Mouse (Mus musculus) lung, embryonic 14.5 days (tissue): Measurements from ENCODE around the gene Kat14. TPM values are rescaled to one million over a fixed set of nuclear protein-coding genes. Genes with fewer than 3 reads are reported as not detected.
"Not testable (repeated sequence)": the region's sequence is repeated elsewhere in the genome, so short reads cannot be mapped to it uniquely, and the experiment has no call there.

ENCODE experiments used
- ATAC-seq: fragments of 200-750 bp; cut with Nextera tagmentation; 2 replicates; pipeline ENCODE4 v1.8.0; 2017; ENCODE audit warnings: mild to moderate bottlenecking, moderate TSS enrichment, moderate library complexity; ENCODE audit not compliant: insufficient read depth
- DNase-seq: peaks from one replicate; pipeline ENCODE4 v3.0.0-alpha.2; 2015
- H3K27ac ChIP-seq: fragments of 300-500 bp; sonication (generic); 2 replicates; pipeline ENCODE4 v1.5.1; 2014; ENCODE audit warnings: low read depth, mild to moderate bottlenecking, moderate library complexity
- H3K27me3 ChIP-seq: fragments of 300-500 bp; sonication (generic); 2 replicates; pipeline ENCODE4 v1.6.1; 2014; ENCODE audit warnings: low read length, control low read depth; ENCODE audit not compliant: insufficient read depth
- H3K36me3 ChIP-seq: fragments of 300-500 bp; sonication (generic); 2 replicates; pipeline ENCODE4 v1.6.1; 2014; ENCODE audit warnings: control low read depth; ENCODE audit not compliant: insufficient read depth
- H3K4me1 ChIP-seq: fragments of 300-500 bp; sonication (generic); 2 replicates; pipeline ENCODE4 v1.6.1; 2014; ENCODE audit warnings: antibody characterized with exemption, control low read depth; ENCODE audit not compliant: insufficient read depth
- H3K4me2 ChIP-seq: fragments of 300-500 bp; sonication (generic); 2 replicates; pipeline ENCODE4 v1.6.1; 2014; ENCODE audit warnings: mild to moderate bottlenecking
- H3K4me3 ChIP-seq: fragments of 300-500 bp; sonication (generic); 2 replicates; pipeline ENCODE4 v1.5.1; 2014; ENCODE audit warnings: low read depth, low read length
- H3K9ac ChIP-seq: fragments of 300-500 bp; sonication (generic); 2 replicates; pipeline ENCODE4 v1.6.1; 2014
- H3K9me3 ChIP-seq: fragments of 300-500 bp; sonication (generic); 2 replicates; pipeline ENCODE4 v1.6.1; 2016; ENCODE audit warnings: low read depth, low read length, control low read depth
- CTCF ChIP-seq: IDR thresholded peaks from 2 replicates; pipeline ENCODE4 v1.5.1; 2016; ENCODE audit warnings: antibody characterized with exemption, low read depth
- WGBS: fragments of 180-500 bp; shearing (Covaris S2); extraction: QIAGEN DNeasy Blood & Tissue Kit; methylation state at CpG from one replicate; pipeline ENCODE4 v1.1.7; 2014; 5-methylcytosine and 5-hydroxymethylcytosine counted together
- polyA plus RNA-seq: library from polyadenylated mRNA; unstranded; fragments of >200 nt; fragmentation: Nextera tagmentation; extraction: Ambion mirVana; gene quantifications from 2 replicates; pipeline ENCODE4 v1.2.1, GENCODE M21; 2014

Kat14 gene
- polyA plus RNA-seq, 1 experiment from 2014 or later = 43.7 TPM

DNA sequence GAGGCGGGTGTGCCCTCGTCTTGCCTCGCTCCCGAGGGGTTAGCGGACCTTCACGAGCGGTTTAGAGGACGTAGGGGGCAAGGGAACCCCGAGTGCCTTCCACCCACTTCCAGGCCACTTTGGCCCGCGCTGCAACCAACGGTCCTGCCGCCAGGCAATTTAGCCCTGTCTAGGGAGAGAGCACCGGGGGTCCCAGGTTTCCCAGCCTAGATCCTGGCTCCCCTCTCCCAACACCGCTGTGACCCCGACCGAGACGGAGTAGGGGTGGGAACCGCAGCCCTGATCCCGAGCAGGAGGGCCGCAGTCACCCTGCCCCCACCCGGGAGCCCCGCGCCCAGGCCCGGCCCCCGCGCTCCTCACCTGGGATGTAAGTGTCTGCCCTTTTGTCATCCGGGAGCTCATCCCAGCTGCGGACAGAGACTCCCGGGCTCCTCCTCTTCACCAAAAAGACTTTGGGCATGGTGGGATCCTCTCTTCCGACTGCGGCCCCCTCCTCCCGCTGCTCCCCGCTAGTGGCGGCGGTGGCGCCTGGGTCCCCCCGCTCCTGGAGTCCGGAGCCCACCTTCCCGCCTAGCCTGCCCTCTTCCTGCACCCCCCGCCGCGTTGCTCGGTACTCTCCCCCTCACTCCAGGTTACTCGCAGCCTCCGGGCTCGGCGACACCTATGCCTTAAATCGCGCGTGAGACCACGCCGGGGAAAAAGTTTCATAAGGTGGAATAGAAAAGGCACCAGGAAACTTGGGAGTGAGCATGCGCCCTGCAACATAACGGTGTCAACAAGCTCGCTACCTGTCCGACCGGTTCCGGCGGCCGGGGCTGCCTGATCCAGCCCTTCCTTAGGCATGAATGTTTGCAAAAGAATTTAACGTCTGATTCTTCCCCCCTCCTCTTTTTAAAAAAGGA, 37.1 kb upstream of the Kat14 start, which contains the start of gene Ovol2:
TSS of gene Ovol2 (minus strand) at position 746 of the 902 bp plus-strand sequence.
- Histone ChIP-seq H3K9me3 (no peaks in the 10 kb centered on the region), H3K4me3 (peak within 1 kb of the TSS; percentile 53), H3K9ac (peak within 1 kb of the TSS; percentile 49), H3K4me2 (peak within 1 kb of the TSS; percentile 95), H3K27ac (peak within 1 kb of the TSS; percentile 54; the same call in 1 of the 2 replicates), H3K36me3 (no peaks in the 10 kb centered on the region), H3K27me3 (peaks cover 62% of the 10 kb centered on the region), H3K4me1 (no peaks in the 10 kb centered on the region)
- TF ChIP-seq CTCF = no peak
- WGBS = under 1% methylated on average over 62 of the region's 62 CpGs
- DNase-seq (peak; percentile 79), ATAC-seq (peak; percentile 68)

DNA sequence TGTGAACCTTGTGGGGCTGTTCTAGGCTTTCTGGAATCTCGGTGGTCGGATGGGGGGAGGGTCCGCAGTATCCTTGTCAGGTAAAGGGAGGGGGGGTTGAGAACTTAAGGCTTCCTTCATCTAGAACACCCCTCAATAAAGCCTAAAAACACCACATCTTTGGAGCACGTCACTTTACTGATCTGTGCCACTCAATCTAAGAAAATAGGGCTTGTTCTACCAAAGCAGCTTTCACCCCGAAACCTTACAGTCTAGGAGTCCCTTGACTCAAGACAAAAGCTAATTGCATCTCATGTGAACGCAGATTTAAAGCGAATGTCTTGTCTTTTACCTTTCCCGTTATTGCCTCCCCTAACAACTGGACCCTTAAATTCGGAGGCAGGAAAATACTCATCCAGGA, 36.3 kb upstream of the Kat14 start:
- peak overlapping the region; percentile 95 for H3K4me2 ChIP-seq
- no peaks in the 10 kb centered on the region for H3K4me1 ChIP-seq
- DNase-seq (no peak), ATAC-seq (no peak)
- peaks cover 62% of the 10 kb centered on the region for H3K27me3 ChIP-seq
- no peak overlapping the region for H3K9ac ChIP-seq
- H3K4me3 ChIP-seq = peak overlapping the region; percentile 53
- H3K9me3 ChIP-seq = no peaks in the 10 kb centered on the region
- no peaks in the 10 kb centered on the region for H3K36me3 ChIP-seq
- TF ChIP-seq CTCF = no peak
- WGBS = 4% methylated on average over 9 of the region's 9 CpGs
- H3K27ac ChIP-seq = no peak overlapping the region

DNA sequence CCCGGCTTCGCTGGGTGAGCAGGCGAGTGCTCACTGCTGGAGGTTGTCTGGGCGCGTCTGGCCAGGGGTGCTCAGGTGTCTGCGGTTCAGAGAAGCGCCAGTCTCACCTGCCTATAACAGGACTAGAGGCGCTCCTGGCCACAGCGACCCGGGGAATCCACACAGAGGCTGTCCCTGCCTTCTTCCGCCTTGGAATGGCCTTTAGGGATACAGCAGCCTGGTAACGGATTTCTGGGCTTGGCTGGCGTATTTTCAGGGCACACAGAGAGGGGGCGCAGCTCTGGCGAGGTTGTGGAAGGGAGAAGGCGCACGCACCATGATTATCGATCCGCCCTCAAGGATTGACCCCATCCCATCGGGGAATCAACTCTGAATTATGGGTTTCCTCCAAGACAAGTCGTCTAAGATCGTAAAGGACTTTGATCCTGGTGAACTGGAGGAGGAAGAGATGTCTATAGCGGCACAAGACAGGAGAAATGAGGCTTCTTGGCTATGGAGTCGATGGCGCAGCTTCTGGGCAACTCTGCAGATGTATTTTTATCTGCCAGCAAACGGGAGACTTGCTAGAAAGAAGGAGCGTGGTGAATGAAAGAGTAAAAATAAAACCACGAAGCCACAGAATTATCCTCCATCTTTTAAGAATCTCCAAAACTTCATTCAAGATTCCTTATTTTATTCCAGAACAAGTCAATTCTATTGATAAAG, 35.5 kb upstream of the Kat14 start:
- H3K27ac ChIP-seq = no peak overlapping the region
- no peaks in the 10 kb centered on the region for H3K9me3 ChIP-seq
- H3K36me3 ChIP-seq = no peaks in the 10 kb centered on the region
- peak overlapping the region; percentile 19 for H3K4me3 ChIP-seq
- H3K4me2 ChIP-seq = peak overlapping the region; percentile 95
- H3K4me1 ChIP-seq = no peaks in the 10 kb centered on the region
- no peak overlapping the region for H3K9ac ChIP-seq
- peaks cover 58% of the 10 kb centered on the region for H3K27me3 ChIP-seq
- DNase-seq (peak; percentile 28), ATAC-seq (peak; percentile 6; the same call in 1 of the 2 replicates)
- TF ChIP-seq CTCF = peak; percentile 40
- 7% methylated on average over 28 of the region's 28 CpGs for WGBS

- TF ChIP-seq CTCF = no peak
- H3K36me3 ChIP-seq = no peaks in the 10 kb centered on the region
- no peak for DNase-seq
- H3K9ac ChIP-seq = no peak overlapping the region
- H3K9me3 ChIP-seq = no peaks in the 10 kb centered on the region
- H3K4me2 ChIP-seq = no peak overlapping the region
- no peak for ATAC-seq
- no peaks in the 10 kb centered on the region for H3K4me1 ChIP-seq
- H3K27ac ChIP-seq = no peak overlapping the region
- H3K27me3 ChIP-seq = peaks cover 25% of the 10 kb centered on the region
- no peak overlapping the region for H3K4me3 ChIP-seq
- 41% methylated on average over 3 of the region's 3 CpGs for WGBS
These were observed 31.6 kb upstream of the Kat14 start for GRCm38 (mm10) chr2:144337230-144337629.

DNA sequence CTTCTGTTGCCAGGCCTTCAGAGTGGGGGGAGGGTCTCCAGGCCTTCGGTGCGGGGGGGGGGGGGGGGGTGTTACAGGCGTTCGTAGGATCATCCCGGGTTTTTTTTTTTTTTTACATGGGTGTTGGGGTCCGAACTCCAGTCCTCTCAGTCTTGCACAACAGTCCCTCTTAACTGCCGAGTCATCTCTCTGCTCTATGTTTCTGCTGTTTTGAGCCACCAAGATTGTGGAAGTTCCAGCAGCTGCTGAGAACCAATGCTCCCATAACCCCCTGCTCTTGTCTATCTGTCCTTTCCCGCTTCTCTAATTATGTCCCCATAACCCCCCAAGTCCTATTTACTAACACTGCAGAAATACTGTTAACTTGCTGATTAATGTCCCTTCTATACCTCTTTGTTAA, 31.1 kb upstream of the Kat14 start:
- no peaks in the 10 kb centered on the region for H3K36me3 ChIP-seq
- no peak for DNase-seq
- peaks cover 22% of the 10 kb centered on the region for H3K27me3 ChIP-seq
- H3K4me1 ChIP-seq = no peaks in the 10 kb centered on the region
- H3K9ac ChIP-seq = no peak overlapping the region
- H3K9me3 ChIP-seq = no peaks in the 10 kb centered on the region
- ATAC-seq = no peak
- 56% methylated on average over 8 of the region's 8 CpGs for WGBS
- no peak overlapping the region for H3K4me2 ChIP-seq
- TF ChIP-seq CTCF = no peak
- H3K4me3 ChIP-seq = no peak overlapping the region
- no peak overlapping the region for H3K27ac ChIP-seq

DNA sequence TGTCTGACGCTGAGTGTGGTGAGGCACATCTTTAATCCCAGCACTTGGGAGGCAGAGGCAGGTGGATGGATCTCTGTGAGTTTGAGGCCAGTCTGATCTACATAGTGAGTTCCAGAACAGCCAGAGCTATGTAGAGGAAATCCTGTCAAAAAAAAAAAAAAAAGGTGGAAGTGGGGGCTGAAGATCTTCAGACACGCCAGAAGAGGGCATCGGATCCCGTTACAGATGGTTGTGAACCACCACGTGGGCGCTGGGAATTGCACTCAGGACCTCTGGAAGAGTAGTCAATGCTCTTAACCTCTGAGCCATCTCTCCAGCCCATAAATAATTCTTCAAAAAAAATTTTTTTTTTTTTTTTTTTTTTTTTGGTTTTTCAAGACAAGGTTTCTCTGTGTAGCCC, 30.6 kb upstream of the Kat14 start:
- H3K27ac ChIP-seq, DNase-seq, H3K4me3 ChIP-seq, H3K36me3 ChIP-seq, H3K4me1 ChIP-seq, H3K4me2 ChIP-seq, ATAC-seq, H3K9me3 ChIP-seq, H3K9ac ChIP-seq: not testable (repeated sequence)
- H3K27me3 ChIP-seq = peaks cover 18% of the 10 kb centered on the region
- 65% methylated on average over 6 of the region's 6 CpGs for WGBS

DNA sequence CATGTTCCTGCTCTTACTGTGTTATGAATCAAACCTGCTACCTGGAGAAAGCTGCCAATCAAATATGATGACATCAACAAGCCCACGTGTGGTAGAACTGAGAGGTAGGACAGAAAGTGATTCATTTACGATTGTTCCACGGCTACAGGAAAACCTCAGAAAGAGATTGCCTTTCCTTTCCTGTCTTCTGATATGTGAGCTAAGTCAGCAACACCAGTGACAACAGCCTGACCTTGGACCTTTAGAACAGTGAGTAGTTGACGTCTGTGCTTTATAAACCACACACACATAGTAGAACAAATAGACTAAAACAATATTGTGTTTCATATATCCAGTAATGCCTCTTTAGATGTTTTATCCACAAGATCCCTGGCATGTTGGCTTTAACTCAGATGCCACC, 25.6 kb upstream of the Kat14 start:
- 64% methylated on average over 4 of the region's 4 CpGs for WGBS
- DNase-seq = no peak

More for the DNA sequence above, 25.6 kb upstream of the Kat14 start:
- no peak for ATAC-seq
- Histone ChIP-seq H3K9me3 (no peaks in the 10 kb centered on the region), H3K4me2 (no peak overlapping the region), H3K27me3 (no peaks in the 10 kb centered on the region), H3K36me3 (no peaks in the 10 kb centered on the region), H3K9ac (no peak overlapping the region), H3K4me1 (no peaks in the 10 kb centered on the region), H3K27ac (no peak overlapping the region), H3K4me3 (no peak overlapping the region)
- no peak for TF ChIP-seq CTCF
